Mouse (Mus musculus) stomach, embryonic 14.5 days (tissue): ENCODE data around the gene Il13ra1. TPM values are rescaled to one million over a fixed set of nuclear protein-coding genes. Genes with fewer than 3 reads are reported as not detected.

Experiments used
- ATAC-seq: fragments of 200-750 bp; cut with Nextera tagmentation; 2 replicates; pipeline ENCODE4 v1.8.0; 2017; ENCODE audit warnings: low read depth, moderate TSS enrichment; ENCODE audit not compliant: insufficient number of reproducible peaks, insufficient read depth, low FRiP score
- H3K27ac ChIP-seq: fragments of 300-500 bp; sonication (generic); 2 replicates; pipeline ENCODE4 v1.5.1; 2014; ENCODE audit warnings: mild to moderate bottlenecking, low read length, moderate library complexity, mixed read lengths
- H3K27me3 ChIP-seq: fragments of 300-500 bp; sonication (generic); 2 replicates; pipeline ENCODE4 v1.6.1; 2014; ENCODE audit warnings: low read length, control low read depth, mixed read lengths; ENCODE audit not compliant: control insufficient read depth, insufficient read depth
- H3K36me3 ChIP-seq: fragments of 300-500 bp; sonication (generic); 2 replicates; pipeline ENCODE4 v1.6.1; 2014; ENCODE audit warnings: mild to moderate bottlenecking, control low read depth, low read length, moderate library complexity, mixed read lengths; ENCODE audit not compliant: control insufficient read depth, insufficient read depth
- H3K4me1 ChIP-seq: fragments of 300-500 bp; sonication (generic); 2 replicates; pipeline ENCODE4 v1.6.1; 2014; ENCODE audit warnings: low read length, control low read depth, mixed read lengths; ENCODE audit not compliant: control insufficient read depth, insufficient read depth
- H3K4me2 ChIP-seq: fragments of 300-500 bp; sonication (generic); replicated peaks from 2 replicates; pipeline ENCODE4 v1.6.1; 2014; ENCODE audit warnings: low read depth, low read length, control low read depth
- H3K4me3 ChIP-seq: fragments of 300-500 bp; sonication (generic); 2 replicates; pipeline ENCODE4 v1.5.1; 2014; ENCODE audit warnings: low read depth, low read length, control low read depth
- H3K9ac ChIP-seq: fragments of 300-500 bp; sonication (generic); replicated peaks from 2 replicates; pipeline ENCODE4 v1.6.1; 2014; ENCODE audit warnings: low read depth, mild to moderate bottlenecking, control low read depth, low read length, moderate library complexity, mixed read lengths
- H3K9me3 ChIP-seq: fragments of 300-500 bp; sonication (generic); 2 replicates; pipeline ENCODE4 v1.6.1; 2016; ENCODE audit warnings: low read depth, low read length, control low read depth; ENCODE audit not compliant: control insufficient read depth
- WGBS: fragments of 180-500 bp; shearing (Covaris S2); extraction: QIAGEN DNeasy Blood & Tissue Kit; methylation state at CpG from one replicate; pipeline ENCODE4 v1.1.7; 2014; 5-methylcytosine and 5-hydroxymethylcytosine counted together
- polyA plus RNA-seq: library from polyadenylated mRNA; unstranded; fragments of >200 nt; fragmentation: Nextera tagmentation; extraction: Ambion mirVana; gene quantifications from 2 replicates; pipeline ENCODE4 v1.2.1, GENCODE M21; 2014

Gene Il13ra1
- polyA plus RNA-seq, 1 experiment from 2014 or later: 30.6 TPM

GRCm38 (mm10) chrX:36112422-36112750 is 476 bp downstream of the Il13ra1 start:
- 20% methylated on average over 9 of the region's 9 CpGs for WGBS
- no peak overlapping the region for H3K27ac ChIP-seq
- no peak for ATAC-seq
- no peaks in the 10 kb centered on the region for H3K4me1 ChIP-seq
- H3K4me2 ChIP-seq: peak overlapping the region; percentile 50
- H3K9ac ChIP-seq: peak overlapping the region; percentile 33
- no peaks in the 10 kb centered on the region for H3K36me3 ChIP-seq
- H3K27me3 ChIP-seq: no peaks in the 10 kb centered on the region
- H3K4me3 ChIP-seq: peak overlapping the region; percentile 45
- no peaks in the 10 kb centered on the region for H3K9me3 ChIP-seq

- no peak overlapping the region for H3K27ac ChIP-seq
- no peaks in the 10 kb centered on the region for H3K9me3 ChIP-seq
- no peaks in the 10 kb centered on the region for H3K4me1 ChIP-seq
- ATAC-seq: no peak
- H3K4me3 ChIP-seq: no peak overlapping the region
- H3K27me3 ChIP-seq: no peaks in the 10 kb centered on the region
- no peak overlapping the region for H3K9ac ChIP-seq
- no peak overlapping the region for H3K4me2 ChIP-seq
- no peaks in the 10 kb centered on the region for H3K36me3 ChIP-seq
- WGBS: 85% methylated on average over 4 of the region's 4 CpGs
These were observed 3.3 kb downstream of the Il13ra1 start for GRCm38 (mm10) chrX:36115171-36115570.

GRCm38 (mm10) chrX:36129037-36129770 is 17.3 kb downstream of the Il13ra1 start:
- no peak for ATAC-seq

GRCm38 (mm10) chrX:36129771-36130108 is 17.8 kb downstream of the Il13ra1 start:
- Histone ChIP-seq H3K27ac (no peak overlapping the region), H3K4me1 (no peaks in the 10 kb centered on the region), H3K4me3 (no peak overlapping the region), H3K36me3 (no peaks in the 10 kb centered on the region), H3K27me3 (no peaks in the 10 kb centered on the region), H3K9me3 (no peaks in the 10 kb centered on the region), H3K4me2 (no peak overlapping the region), H3K9ac (no peak overlapping the region)
- ATAC-seq: no peak
- WGBS: 58% methylated on average over 1 of the region's 1 CpGs

More at GRCm38 (mm10) chrX:36129037-36129770, 17.3 kb downstream of the Il13ra1 start:
- H3K36me3 ChIP-seq: no peaks in the 10 kb centered on the region
- H3K4me3 ChIP-seq: no peak overlapping the region
- H3K9me3 ChIP-seq: no peaks in the 10 kb centered on the region
- H3K9ac ChIP-seq: no peak overlapping the region
- H3K27me3 ChIP-seq: no peaks in the 10 kb centered on the region
- WGBS: 75% methylated on average over 11 of the region's 11 CpGs
- H3K27ac ChIP-seq: no peak overlapping the region
- no peak overlapping the region for H3K4me2 ChIP-seq
- H3K4me1 ChIP-seq: no peaks in the 10 kb centered on the region

- H3K27ac ChIP-seq: 0 out of 2 replicates have a peak overlapping the region, but pooled peaks have one; percentile 21
- WGBS: 46% methylated on average over 1 of the region's 1 CpGs
- H3K9ac ChIP-seq: no peak overlapping the region
- H3K4me1 ChIP-seq: no peaks in the 10 kb centered on the region
- no peaks in the 10 kb centered on the region for H3K27me3 ChIP-seq
- no peaks in the 10 kb centered on the region for H3K9me3 ChIP-seq
- no peaks in the 10 kb centered on the region for H3K36me3 ChIP-seq
- no peak overlapping the region for H3K4me3 ChIP-seq
- no peak overlapping the region for H3K4me2 ChIP-seq
- no peak for ATAC-seq
These were observed 24.4 kb downstream of the Il13ra1 start for GRCm38 (mm10) chrX:36136346-36136745.

GRCm38 (mm10) chrX:36141994-36142639 is 30.2 kb downstream of the Il13ra1 start:
- WGBS: 63% methylated on average over 6 of the region's 6 CpGs
- no peak for ATAC-seq

GRCm38 (mm10) chrX:36146746-36147145 is 34.8 kb downstream of the Il13ra1 start:
- Histone ChIP-seq H3K4me3 (no peak overlapping the region), H3K4me1 (no peaks in the 10 kb centered on the region), H3K27ac (no peak overlapping the region), H3K9me3 (no peaks in the 10 kb centered on the region), H3K9ac (no peak overlapping the region), H3K4me2 (no peak overlapping the region), H3K36me3 (no peaks in the 10 kb centered on the region), H3K27me3 (no peaks in the 10 kb centered on the region)
- ATAC-seq: no peak
- WGBS: 60% methylated on average over 4 of the region's 4 CpGs

More at GRCm38 (mm10) chrX:36141994-36142639, 30.2 kb downstream of the Il13ra1 start:
- H3K9ac ChIP-seq: no peak overlapping the region
- no peaks in the 10 kb centered on the region for H3K4me1 ChIP-seq
- H3K27me3 ChIP-seq: no peaks in the 10 kb centered on the region
- no peak overlapping the region for H3K4me2 ChIP-seq
- H3K4me3 ChIP-seq: no peak overlapping the region
- H3K36me3 ChIP-seq: no peaks in the 10 kb centered on the region
- H3K9me3 ChIP-seq: no peaks in the 10 kb centered on the region
- H3K27ac ChIP-seq: no peak overlapping the region

- no peaks in the 10 kb centered on the region for H3K36me3 ChIP-seq
- H3K9ac ChIP-seq: no peak overlapping the region
- H3K4me1 ChIP-seq: no peaks in the 10 kb centered on the region
- H3K4me2 ChIP-seq: no peak overlapping the region
- no peaks in the 10 kb centered on the region for H3K27me3 ChIP-seq
- ATAC-seq: no peak
- no peaks in the 10 kb centered on the region for H3K9me3 ChIP-seq
- no peak overlapping the region for H3K4me3 ChIP-seq
- no peak overlapping the region for H3K27ac ChIP-seq
These were observed 38.2 kb downstream of the Il13ra1 start for GRCm38 (mm10) chrX:36150100-36150499.
